Mouse (Mus musculus) heart, postnatal 36 days (tissue): ENCODE data around the gene Tfap2d. TPM values are rescaled to one million over a fixed set of nuclear protein-coding genes. Genes with fewer than 3 reads are reported as not detected.

Experiments used
- DNase-seq, 2 experiments: peaks; one replicate each; pipeline ENCODE4 v3.0.0; 2021 to 2022
- intact Hi-C: fragments of 180-260 bp; cut with DNase I; formaldehyde crosslinking; loops from one replicate; pipeline ENCODE4 v1.15.1; 2025
- total RNA-seq, 2 experiments: library from RNA; stranded (reverse); gene quantifications; 2 replicates each; pipeline ENCODE4 v1.2.3; 2021

The Tfap2d gene
- not detected for total RNA-seq

- DNase-seq, result no peak
- intact Hi-C loops, result no loop called here
These were observed at the start of gene Tfap2d for GRCm38 (mm10) chr1:19102631-19103030. Gene Tfap2d (plus strand): TSS chr1:19103022.

- intact Hi-C loops, result no loop called here
- DNase-seq, result no peak
These were observed 46.5 kb upstream of the Tfap2d start for GRCm38 (mm10) chr1:19056300-19056699.

GRCm38 (mm10) chr1:19056861-19057260 is 46.0 kb upstream of the Tfap2d start:
- DNase-seq, result no peak
- intact Hi-C loops, result no loop called here

GRCm38 (mm10) chr1:19088078-19088477 is 14.7 kb upstream of the Tfap2d start:
- no peak for DNase-seq
- intact Hi-C loops, result no loop called here

- DNase-seq, result no peak
- intact Hi-C loops, result no loop called here
These were observed 5.9 kb upstream of the Tfap2d start for GRCm38 (mm10) chr1:19096921-19097320.

DNA sequence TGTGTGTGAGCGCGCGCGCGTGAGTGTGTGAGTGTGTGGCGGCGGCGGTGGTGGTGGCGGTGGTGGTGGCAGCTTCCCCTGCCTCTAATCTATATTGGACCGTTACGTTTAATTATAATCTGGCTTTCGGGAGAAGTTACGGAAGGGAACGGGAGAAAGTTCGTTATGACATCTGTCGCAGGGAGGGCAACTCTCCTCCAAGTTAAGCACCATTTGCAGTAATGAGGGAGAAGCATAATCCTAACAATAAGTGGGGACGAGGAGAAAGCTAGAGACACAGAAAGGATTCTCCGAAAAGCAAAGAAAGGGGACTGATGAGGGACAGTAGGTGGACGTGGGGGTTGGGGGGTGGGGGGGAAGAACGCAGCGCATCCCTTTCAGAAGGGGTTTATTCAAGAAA is 494 bp downstream of the Tfap2d start:
- intact Hi-C loops, result no loop called here

GRCm38 (mm10) chr1:19103776-19104142 is 937 bp downstream of the Tfap2d start:
- no peak for DNase-seq
- intact Hi-C loops, result no loop called here

More for the DNA sequence above, 494 bp downstream of the Tfap2d start:
- DNase-seq, result no peak

DNA sequence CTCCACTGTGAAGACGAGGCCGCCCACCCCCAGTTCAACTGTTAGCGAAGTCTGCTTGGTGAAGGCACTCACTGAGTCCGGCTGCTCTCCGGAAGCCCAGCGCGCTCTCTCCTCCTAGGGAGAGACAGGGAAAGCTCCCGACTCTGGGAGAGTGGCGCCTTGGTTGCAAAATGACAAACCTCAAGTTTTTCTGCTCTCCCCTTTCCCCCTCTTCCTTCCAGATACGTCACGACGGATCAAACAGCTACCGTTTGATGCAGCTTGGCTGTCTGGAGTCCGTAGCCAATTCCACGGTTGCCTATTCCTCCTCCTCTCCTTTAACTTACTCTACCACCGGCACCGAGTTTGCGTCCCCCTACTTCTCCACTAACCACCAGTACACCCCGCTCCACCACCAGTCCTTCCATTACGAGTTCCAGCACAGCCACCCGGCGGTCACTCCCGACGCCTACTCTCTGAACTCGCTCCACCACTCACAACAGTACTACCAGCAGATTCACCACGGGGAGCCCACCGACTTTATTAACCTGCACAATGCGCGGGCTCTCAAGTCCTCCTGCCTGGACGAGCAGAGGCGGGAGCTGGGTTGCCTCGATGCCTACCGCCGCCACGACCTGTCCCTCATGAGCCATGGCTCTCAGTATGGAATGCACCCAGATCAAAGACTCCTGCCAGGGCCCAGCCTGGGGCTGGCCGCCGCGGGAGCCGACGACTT is 1.5 kb downstream of the Tfap2d start:
- intact Hi-C loops, result no loop called here
- no peak for DNase-seq

- intact Hi-C loops, result no loop called here
These were observed 3.6 kb downstream of the Tfap2d start for GRCm38 (mm10) chr1:19106401-19106800.

DNA sequence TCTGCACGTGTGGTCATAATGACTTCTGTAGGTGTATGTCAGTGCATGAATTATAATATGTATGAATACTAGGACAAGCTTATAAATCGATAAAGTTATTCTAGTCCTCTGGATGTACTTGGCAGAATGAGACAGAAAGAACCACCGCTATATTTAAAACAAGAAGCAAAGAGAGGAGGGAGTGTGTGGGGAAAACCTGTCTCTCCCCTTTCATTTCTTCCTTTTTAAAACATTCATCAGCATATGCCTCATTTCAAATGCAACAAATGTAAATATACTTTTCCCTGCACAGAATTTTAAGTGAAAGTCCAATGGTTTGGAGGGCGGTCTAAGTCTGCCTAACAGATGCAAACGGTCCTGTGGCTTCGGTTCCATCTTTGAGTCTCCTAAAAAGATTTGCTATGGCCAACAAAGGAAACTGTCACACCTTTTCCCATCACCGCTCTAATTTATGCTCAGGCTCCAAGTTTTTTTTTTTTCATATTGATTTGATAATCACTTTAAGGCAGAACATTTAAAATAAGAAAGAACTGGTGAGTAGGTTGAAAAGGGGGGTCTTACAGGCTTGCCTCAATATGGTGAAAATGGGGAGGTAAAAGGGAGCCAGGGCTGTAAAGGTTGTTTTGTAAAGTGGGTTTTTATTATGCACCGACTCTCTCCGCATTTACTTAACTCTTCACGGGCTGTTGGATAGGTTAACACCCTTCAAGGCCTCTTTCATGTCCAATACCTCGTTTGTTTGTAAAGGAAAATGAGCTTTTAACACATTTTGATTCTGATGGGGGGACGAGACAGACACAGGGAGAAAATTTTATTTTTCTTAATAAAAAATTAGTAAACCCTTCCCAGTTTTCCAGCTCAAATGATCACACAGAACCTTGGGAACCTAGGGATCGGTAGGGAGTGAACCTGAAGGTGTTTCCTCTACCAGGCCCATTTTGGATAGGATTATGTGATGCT is 4.3 kb downstream of the Tfap2d start:
- intact Hi-C loops, result no loop called here

More at GRCm38 (mm10) chr1:19106401-19106800, 3.6 kb downstream of the Tfap2d start:
- no peak for DNase-seq

DNA sequence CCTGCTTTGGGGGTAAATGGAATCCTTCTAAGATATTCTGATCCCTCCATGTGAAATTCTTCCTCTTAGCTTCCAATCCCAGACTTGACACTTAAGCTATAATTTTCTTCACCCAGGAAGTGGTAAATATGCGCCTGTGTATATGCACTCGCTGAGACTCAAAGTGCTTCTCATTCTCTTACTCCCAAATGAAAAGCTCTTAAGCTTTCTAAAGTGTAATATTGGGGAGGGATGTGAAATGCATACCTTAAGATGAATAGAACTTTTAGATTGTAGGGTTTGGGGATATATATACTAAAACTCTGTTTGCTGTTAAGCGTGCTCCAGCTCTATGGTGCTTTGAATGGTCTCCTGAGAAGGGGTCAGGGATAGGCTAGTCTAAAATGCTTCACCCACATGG is 5.0 kb downstream of the Tfap2d start:
- DNase-seq, result no peak
- intact Hi-C loops, result no loop called here

More for the DNA sequence above, 4.3 kb downstream of the Tfap2d start:
- no peak for DNase-seq

DNA sequence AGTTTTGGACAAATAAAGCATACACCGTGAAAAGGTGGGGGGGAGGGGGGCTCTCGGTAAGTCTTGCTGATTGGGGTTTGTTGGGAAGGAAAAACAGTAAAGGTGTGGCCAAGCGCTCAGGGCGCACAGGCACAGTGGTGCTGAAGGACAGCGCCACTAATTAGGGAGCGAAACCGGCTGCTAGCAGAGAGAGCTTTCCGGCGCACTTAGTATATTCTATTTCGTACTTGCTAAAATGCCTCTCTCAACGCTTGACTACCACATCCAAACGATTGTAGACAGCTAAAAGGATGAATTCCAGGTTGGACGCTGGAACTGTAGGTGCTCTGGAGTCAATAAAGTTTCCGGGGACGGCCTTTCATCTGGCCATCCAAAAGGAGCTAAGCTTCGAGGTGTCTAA is 6.9 kb downstream of the Tfap2d start:
- intact Hi-C loops, result no loop called here
- no peak for DNase-seq

DNA sequence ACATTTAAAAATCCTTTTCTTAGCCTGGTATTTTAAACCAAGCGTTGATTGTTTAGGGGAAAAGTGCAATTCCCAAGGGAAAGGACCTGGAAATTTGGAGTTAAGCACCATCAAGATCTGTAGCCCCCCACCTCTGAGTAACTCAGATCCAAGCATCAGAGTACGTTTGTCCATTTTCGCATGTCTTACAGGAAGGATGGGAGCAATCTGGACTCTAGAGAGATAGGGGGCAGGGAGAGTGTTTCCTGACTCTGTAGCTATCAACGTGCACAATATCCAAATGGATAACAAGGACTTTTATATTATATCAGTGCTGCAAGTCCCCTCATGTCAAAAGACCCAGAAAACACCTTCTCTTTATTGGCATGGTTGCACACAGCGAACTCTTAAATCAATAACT is 7.4 kb downstream of the Tfap2d start:
- intact Hi-C loops, result no loop called here
- DNase-seq, result no peak

- DNase-seq, result no peak
- intact Hi-C loops, result no loop called here
These were observed 8.2 kb downstream of the Tfap2d start for GRCm38 (mm10) chr1:19111020-19111419.

DNA sequence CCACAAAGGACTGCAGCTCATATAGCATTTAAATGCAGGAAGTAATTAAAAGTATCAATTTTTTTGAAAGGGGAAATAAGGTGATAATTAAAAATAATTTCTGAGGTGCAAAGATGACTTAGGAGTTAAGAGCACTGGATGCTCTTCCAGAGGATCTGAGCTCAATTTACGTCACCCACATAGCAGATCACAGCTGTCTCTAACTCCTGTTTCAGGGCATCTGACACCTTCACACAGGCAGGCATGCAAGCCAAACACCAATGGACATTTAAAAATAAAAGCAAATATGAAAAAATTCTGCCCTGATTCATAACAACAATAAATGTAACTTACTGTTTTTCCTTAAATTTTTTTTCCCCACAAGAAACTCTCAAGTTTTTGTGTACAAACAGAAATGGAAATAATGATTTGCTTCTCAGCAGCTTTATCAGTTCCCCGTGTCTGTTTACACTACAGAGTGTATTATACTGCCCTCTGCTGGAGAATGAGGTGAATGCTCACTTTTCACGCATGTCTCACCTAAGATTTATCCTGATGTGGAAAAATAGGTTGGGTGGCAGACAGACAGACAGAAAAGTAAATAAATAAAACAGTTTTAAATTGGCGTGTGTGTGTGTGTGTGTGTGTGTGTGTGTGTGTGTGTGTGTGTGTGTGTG is 76.0 kb downstream of the Tfap2d start:
- no peak for DNase-seq
- intact Hi-C loops, result loop anchor here (5.0 kb wide), 1 partner anchor 817 kb away; no protein-coding TSS in a partner anchor

DNA sequence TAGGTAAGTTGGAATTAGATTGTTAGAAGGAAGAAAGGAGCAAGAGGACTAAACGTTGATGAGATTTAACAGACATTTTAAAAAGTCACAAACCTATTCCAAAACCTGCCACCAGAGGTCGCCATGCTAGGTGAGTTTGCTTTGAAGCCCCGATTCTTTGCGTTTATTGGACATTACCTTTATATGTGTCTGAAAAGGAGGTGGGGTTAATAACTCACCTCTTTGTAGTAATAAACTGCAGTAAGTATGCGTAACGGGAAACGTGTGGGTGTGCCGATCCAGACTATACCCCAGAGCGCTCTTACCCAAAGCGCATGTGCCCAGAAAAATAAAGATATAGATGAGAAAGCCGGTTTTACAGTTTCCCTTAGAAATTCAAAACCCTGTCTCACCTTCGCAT is 102.8 kb downstream of the Tfap2d start:
- intact Hi-C loops, result loop anchor here (5.0 to 10.0 kb wide), 2 partner anchors 769 to 1307 kb away; no protein-coding TSS in a partner anchor
- DNase-seq, result no peak

- DNase-seq, result no peak
- intact Hi-C loops, result loop anchor here (5.0 to 10.0 kb wide), 2 partner anchors 769 to 1306 kb away; no protein-coding TSS in a partner anchor
These were observed 103.4 kb downstream of the Tfap2d start for GRCm38 (mm10) chr1:19206194-19206593.

DNA sequence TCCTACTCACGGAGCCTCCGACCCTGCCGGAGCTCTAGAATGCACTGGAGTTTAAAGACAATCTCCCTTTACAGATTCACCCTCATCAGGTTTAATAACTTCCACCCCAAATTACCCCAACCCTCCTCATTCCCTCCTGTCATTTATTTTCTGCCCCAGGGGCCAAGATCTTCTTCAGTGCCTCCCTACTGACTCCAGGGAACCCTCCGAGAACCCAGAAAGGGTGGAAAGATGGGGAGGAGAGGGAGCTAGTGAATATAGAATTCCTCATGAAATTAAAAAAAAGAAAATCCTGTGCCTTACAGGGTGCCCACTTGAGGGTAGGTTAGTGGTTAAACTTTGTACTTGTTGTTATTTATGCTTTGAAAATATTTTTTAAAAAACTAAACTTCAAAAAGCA is 104.8 kb downstream of the Tfap2d start:
- intact Hi-C loops, result loop anchor here (5.0 to 10.0 kb wide), 2 partner anchors 767 to 1305 kb away; no protein-coding TSS in a partner anchor

GRCm38 (mm10) chr1:19208641-19209358 is 106.0 kb downstream of the Tfap2d start, which contains the start of gene Tfap2b:
Gene Tfap2b (plus strand): TSS chr1:19208914.
- no peak for DNase-seq
- intact Hi-C loops, result loop anchor here (5.0 to 10.0 kb wide), 2 partner anchors 766 to 1304 kb away; no protein-coding TSS in a partner anchor

More for the DNA sequence above, 104.8 kb downstream of the Tfap2d start:
- no peak for DNase-seq

DNA sequence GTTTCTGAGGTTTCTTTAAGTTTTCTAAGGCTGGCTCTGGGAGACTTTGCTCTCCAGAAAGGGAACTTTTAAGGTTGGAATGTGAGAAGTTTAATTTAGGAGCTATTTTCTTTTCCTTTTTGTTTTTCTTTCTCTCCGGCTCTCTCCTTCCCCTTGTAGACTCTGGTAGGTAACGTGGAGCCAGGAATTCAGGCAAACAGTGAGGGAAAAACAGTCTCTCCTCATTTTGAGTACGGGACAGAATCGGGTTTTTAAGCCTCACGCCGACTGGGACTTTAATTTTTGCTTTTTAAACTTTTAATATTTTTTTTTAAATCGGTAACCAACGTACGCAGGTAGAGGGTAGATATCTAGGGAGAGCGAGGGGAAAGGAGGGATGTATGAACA is 106.5 kb downstream of the Tfap2d start:
- intact Hi-C loops, result loop anchor here (5.0 to 10.0 kb wide), 2 partner anchors 765 to 1303 kb away; no protein-coding TSS in a partner anchor
- DNase-seq, result no peak
